19 mouse cellular contexts compared by ENCODE assay signal in genomic region chr7:40799794-40800193, GRCm38 (mm10).
A peak's percentile ranks its signal among the peaks of the same experiment; 100 is the strongest.
DNase-seq lines count a peak whose midpoint lies in the region; ATAC-seq and TF ChIP-seq lines count a peak whose summit lies in the region.
"Had no signal": no experiment of that assay in that cellular context is flagged by ENCODE, and none has a peak within 500 bp of the region (broad histone marks: within the 10 kb centered on the region; RNA-seq: fewer than 3 reads in every experiment).

No protein-coding gene starts in this region.

- no peak overlapping the region for H3K27ac ChIP-seq in stomach, postnatal 0 days (replicated peaks)
- H3K27ac ChIP-seq in hindbrain, embryonic 10.5 days: no peak overlapping the region

- H3K9ac ChIP-seq in stomach, postnatal 0 days (ENCODE audit: low read length): no peak overlapping the region

- intact Hi-C loops in heart, postnatal 25 days (cut with DNase I): no loop called here

- H3K36me3 ChIP-seq in stomach, postnatal 0 days (ENCODE audit: control insufficient read depth, insufficient read depth, low read length): no peaks in the 10 kb centered on the region
- no peaks in the 10 kb centered on the region for H3K36me3 ChIP-seq in hindbrain, embryonic 10.5 days
- H3K36me3 ChIP-seq: G1E had no signal

- WGBS in stomach, postnatal 0 days: 61% methylated on average over 7 of the region's 7 CpGs
- WGBS in hindbrain, embryonic 10.5 days: 66% methylated on average over 7 of the region's 7 CpGs

- no peak overlapping the region for H3K4me2 ChIP-seq in stomach, postnatal 0 days (replicated peaks; ENCODE audit: low read depth)

- TF ChIP-seq CTCF in stomach, postnatal 0 days (IDR thresholded peaks at IDR 0.05; ENCODE audit: low read depth): no peak

- H3K4me3 ChIP-seq in stomach, postnatal 0 days (ENCODE audit: low read depth, low read length): no peak overlapping the region
- no peak overlapping the region for H3K4me3 ChIP-seq in hindbrain, embryonic 10.5 days

- ATAC-seq in stomach, postnatal 0 days (ENCODE audit: low FRiP score, low TSS enrichment): peak; percentile 90
- ATAC-seq: activated CD4-positive, CD25-positive, alpha-beta regulatory T cell, adult 4 months; CD4-positive, CD25-positive, alpha-beta regulatory T cell, adult 4 months; Patski had no signal

- no peaks in the 10 kb centered on the region for H3K4me1 ChIP-seq in stomach, postnatal 0 days (replicated peaks; ENCODE audit: control insufficient read depth, insufficient read depth)
- no peaks in the 10 kb centered on the region for H3K4me1 ChIP-seq in hindbrain, embryonic 10.5 days (replicated peaks)

- no peak for TF ChIP-seq EP300 in stomach, postnatal 0 days (optimal IDR thresholded peaks at IDR 0.05)

- H3K9me3 ChIP-seq in stomach, postnatal 0 days (ENCODE audit: control insufficient read depth, low read length): no peaks in the 10 kb centered on the region
- H3K9me3 ChIP-seq in hindbrain, embryonic 10.5 days: no peaks in the 10 kb centered on the region

- DNase-seq in heart, adult 11 months: peak; percentile 52
- DNase-seq in heart, postnatal 25 days (ENCODE audit: low spot score): no peak
- peak; percentile 22 for DNase-seq in stomach, postnatal 0 days (ENCODE audit: low spot score)
- DNase-seq in hindbrain, embryonic 10.5 days (ENCODE audit: low spot score): no peak
- DNase-seq: adrenal gland, adult 2 months; adrenal gland, adult 8-10 months; adrenal gland, postnatal 10 days; adrenal gland, postnatal 14 days; adrenal gland, postnatal 25 days; adrenal gland, postnatal 36 days; B cell, adult 2 months; cerebellum, adult 11 months; cerebellum, adult 11-12 months; cerebellum, adult 18-20 months had no signal

- no peaks in the 10 kb centered on the region for H3K27me3 ChIP-seq in stomach, postnatal 0 days (ENCODE audit: control insufficient read depth, insufficient read depth, low read length)
- H3K27me3 ChIP-seq in hindbrain, embryonic 10.5 days (ENCODE audit: insufficient read depth, poor library complexity, severe bottlenecking): no peaks in the 10 kb centered on the region
- H3K27me3 ChIP-seq: CH12.LX, Patski had no signal

Comparison
In these comparisons a context has a peak if more than half of its experiments do, and no peak if none do; other contexts are left out.
1. DNase-seq: peak in heart, adult 11 months (single experiment) and stomach, postnatal 0 days (single experiment); none in heart, postnatal 25 days (single experiment) and hindbrain, embryonic 10.5 days (single experiment).